11 mouse cellular contexts compared by ENCODE assay signal in the genomic region with DNA sequence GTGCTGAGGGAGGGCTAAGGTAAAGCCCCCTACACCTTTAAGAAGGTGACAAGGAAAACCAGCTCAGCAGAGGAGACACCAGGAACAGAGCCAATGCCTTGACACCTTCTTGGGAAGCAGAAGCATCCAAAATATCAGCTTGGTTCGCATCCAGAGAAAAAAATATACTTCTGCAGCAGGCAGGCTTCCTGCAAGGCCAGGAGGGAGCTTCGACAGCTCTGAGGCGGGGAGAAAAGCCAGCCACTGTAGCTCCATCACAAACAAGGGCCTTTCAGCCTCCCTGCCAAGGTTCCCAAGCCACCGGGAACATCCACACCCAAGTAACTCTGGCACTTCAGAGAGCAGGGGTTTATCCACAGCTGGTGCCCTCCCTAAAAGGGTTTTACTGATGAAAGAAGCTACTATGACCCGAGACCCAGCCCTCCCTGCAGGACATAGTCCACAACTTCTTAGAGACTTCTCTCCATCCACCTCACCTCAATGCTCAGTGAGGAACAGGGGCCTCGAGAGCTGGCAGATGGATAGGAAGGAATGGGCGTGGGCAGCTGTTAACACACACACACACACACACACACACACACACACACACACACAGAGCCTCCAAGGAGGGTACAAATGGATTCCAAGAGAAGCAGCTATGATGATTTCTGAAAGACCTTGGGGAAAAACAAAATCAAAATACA.
A peak's percentile ranks its signal among the peaks of the same experiment; 100 is the strongest.
DNase-seq lines count a peak whose midpoint lies in the region; ATAC-seq and TF ChIP-seq lines count a peak whose summit lies in the region.
"Had no signal": no experiment of that assay in that cellular context is flagged by ENCODE, and none has a peak within 500 bp of the region (broad histone marks: within the 10 kb centered on the region; RNA-seq: fewer than 3 reads in every experiment).

No protein-coding gene starts in this region.

- TF ChIP-seq CTCF in forebrain, postnatal 0 days (IDR thresholded peaks at IDR 0.05; ENCODE audit: low read depth): no peak

- intact Hi-C loops in left cerebral cortex, postnatal 14 days (cut with DNase I): no loop called here

- no peaks in the 10 kb centered on the region for H3K9me3 ChIP-seq in forebrain, postnatal 0 days (ENCODE audit: low read length)
- no peaks in the 10 kb centered on the region for H3K9me3 ChIP-seq in forebrain, embryonic 10.5 days

- no peak overlapping the region for H3K4me3 ChIP-seq in forebrain, postnatal 0 days (ENCODE audit: low read depth, low read length)
- H3K4me3 ChIP-seq in forebrain, embryonic 10.5 days: no peak overlapping the region

- H3K4me1 ChIP-seq in forebrain, postnatal 0 days (ENCODE audit: insufficient read depth): peaks cover 18% of the 10 kb centered on the region
- peaks cover 28% of the 10 kb centered on the region for H3K4me1 ChIP-seq in forebrain, embryonic 10.5 days

- 41% methylated on average over 7 of the region's 7 CpGs for WGBS in forebrain, postnatal 0 days
- WGBS in forebrain, embryonic 10.5 days: 65% methylated on average over 7 of the region's 7 CpGs

- DNase-seq in forebrain, postnatal 0 days: peak; percentile 21
- DNase-seq in forebrain, embryonic 10.5 days (ENCODE audit: extremely low spot score, low spot score): no peak
- DNase-seq in ovary, adult 18-20 months (ENCODE audit: low spot score): peak; percentile 19
- DNase-seq in ovary, postnatal 14 days (ENCODE audit: low spot score): no peak
- DNase-seq in left cerebral cortex, postnatal 14 days (ENCODE audit: low spot score in 2 of 2): peak; percentile 41 to 74
- DNase-seq in right cerebral cortex, postnatal 36 days (ENCODE audit: low spot score in 2 of 2): peak; percentile 18 to 39
- DNase-seq in liver: no peak
- no peak for DNase-seq in layer of hippocampus, postnatal 36 days
- DNase-seq: embryo, embryonic 11 days; gastrocnemius, postnatal 36 days had no signal

- no peak overlapping the region for H3K9ac ChIP-seq in forebrain, postnatal 0 days

- H3K27ac ChIP-seq in forebrain, postnatal 0 days (ENCODE audit: low read depth, low read length): peak overlapping the region; percentile 50; the same call in 1 of the 2 replicates
- H3K27ac ChIP-seq in forebrain, embryonic 10.5 days: no peak overlapping the region

- no peaks in the 10 kb centered on the region for H3K36me3 ChIP-seq in forebrain, postnatal 0 days (ENCODE audit: insufficient read depth)
- H3K36me3 ChIP-seq in forebrain, embryonic 10.5 days (replicated peaks): no peaks in the 10 kb centered on the region

- no peak overlapping the region for H3K4me2 ChIP-seq in forebrain, postnatal 0 days (ENCODE audit: low read depth)

- ATAC-seq in forebrain, postnatal 0 days: peak; percentile 35
- ATAC-seq: Patski had no signal

- H3K27me3 ChIP-seq in forebrain, postnatal 0 days (ENCODE audit: insufficient read depth, low read length): no peaks in the 10 kb centered on the region
- no peaks in the 10 kb centered on the region for H3K27me3 ChIP-seq in forebrain, embryonic 10.5 days (ENCODE audit: poor library complexity, severe bottlenecking)
- H3K27me3 ChIP-seq: Patski had no signal

Comparison
In these comparisons a context has a peak if more than half of its experiments do, and no peak if none do; other contexts are left out.
1. DNase-seq: peak in forebrain, postnatal 0 days (single experiment), ovary, adult 18-20 months (single experiment), left cerebral cortex, postnatal 14 days (2 of 2) and right cerebral cortex, postnatal 36 days (2 of 2); none in forebrain, embryonic 10.5 days (single experiment), ovary, postnatal 14 days (single experiment), liver (single experiment) and layer of hippocampus, postnatal 36 days (0 of 2).